Mouse (Mus musculus) midbrain, postnatal 0 days (tissue): ENCODE data around the gene P2rx5. TPM values are rescaled to one million over a fixed set of nuclear protein-coding genes. Genes with fewer than 3 reads are reported as not detected.

ENCODE experiments used
- ATAC-seq: fragments of 200-750 bp; cut with Nextera tagmentation; 2 replicates; pipeline ENCODE4 v1.8.0; 2017; ENCODE audit warnings: moderate number of reproducible peaks, mild to moderate bottlenecking, moderate TSS enrichment, moderate library complexity; ENCODE audit not compliant: low FRiP score
- DNase-seq: peaks from one replicate; pipeline ENCODE4 v3.0.0-alpha.2; 2015; ENCODE audit warnings: low spot score
- H3K27ac ChIP-seq: fragments of 300-500 bp; sonication (generic); 2 replicates; pipeline ENCODE4 v1.5.1; 2014; ENCODE audit warnings: low read depth, mild to moderate bottlenecking, low read length, mixed read lengths
- H3K27me3 ChIP-seq: fragments of 300-500 bp; sonication (generic); 2 replicates; pipeline ENCODE4 v1.6.1; 2014; ENCODE audit warnings: low read length, control low read depth, mixed read lengths; ENCODE audit not compliant: insufficient read depth
- H3K36me3 ChIP-seq: fragments of 300-500 bp; sonication (generic); 2 replicates; pipeline ENCODE4 v1.6.1; 2014; ENCODE audit warnings: low read length, control low read depth, mixed read lengths; ENCODE audit not compliant: insufficient read depth
- H3K4me1 ChIP-seq: fragments of 300-500 bp; sonication (generic); 2 replicates; pipeline ENCODE4 v1.6.1; 2014; ENCODE audit warnings: mild to moderate bottlenecking, control low read depth, antibody characterized with exemption, low read length, mixed read lengths; ENCODE audit not compliant: insufficient read depth
- H3K4me2 ChIP-seq: fragments of 300-500 bp; sonication (generic); 2 replicates; pipeline ENCODE4 v1.6.1; 2014; ENCODE audit warnings: low read depth, mild to moderate bottlenecking, low read length, mixed read lengths; ENCODE audit not compliant: poor library complexity, severe bottlenecking
- H3K4me3 ChIP-seq: fragments of 300-500 bp; sonication (generic); 2 replicates; pipeline ENCODE4 v1.5.1; 2014; ENCODE audit warnings: low read depth, mild to moderate bottlenecking, low read length, moderate library complexity
- H3K9ac ChIP-seq: fragments of 300-500 bp; sonication (generic); replicated peaks from 2 replicates; pipeline ENCODE4 v1.6.1; 2014; ENCODE audit warnings: mild to moderate bottlenecking, low read length, moderate library complexity, mixed read lengths; ENCODE audit not compliant: poor library complexity, severe bottlenecking
- H3K9me3 ChIP-seq: fragments of 300-500 bp; sonication (generic); 2 replicates; pipeline ENCODE4 v1.6.1; 2016; ENCODE audit warnings: low read length, control low read depth
- CTCF ChIP-seq: IDR thresholded peaks from 2 replicates; pipeline ENCODE4 v1.5.1; 2016; ENCODE audit warnings: antibody characterized with exemption, mild to moderate bottlenecking
- WGBS: fragments of 180-500 bp; shearing (Covaris S2); extraction: QIAGEN DNeasy Blood & Tissue Kit; methylation state at CpG from one replicate; pipeline ENCODE4 v1.1.7; 2014; 5-methylcytosine and 5-hydroxymethylcytosine counted together
- polyA plus RNA-seq: library from polyadenylated mRNA; unstranded; fragments of >200 nt; fragmentation: Nextera tagmentation; extraction: Ambion mirVana; gene quantifications from 2 replicates; pipeline ENCODE4 v1.2.1, GENCODE M21; 2015
- total RNA-seq: library from RNA; depleted of rRNA; stranded (reverse); fragments of >200 nt; gene quantifications from 2 replicates; pipeline ENCODE4 v1.2.3, GENCODE M21; 2014

P2rx5 gene
- total and polyA plus RNA-seq, 2 experiments from 2014 or later, result 0.28 TPM; not detected in 1

DNA sequence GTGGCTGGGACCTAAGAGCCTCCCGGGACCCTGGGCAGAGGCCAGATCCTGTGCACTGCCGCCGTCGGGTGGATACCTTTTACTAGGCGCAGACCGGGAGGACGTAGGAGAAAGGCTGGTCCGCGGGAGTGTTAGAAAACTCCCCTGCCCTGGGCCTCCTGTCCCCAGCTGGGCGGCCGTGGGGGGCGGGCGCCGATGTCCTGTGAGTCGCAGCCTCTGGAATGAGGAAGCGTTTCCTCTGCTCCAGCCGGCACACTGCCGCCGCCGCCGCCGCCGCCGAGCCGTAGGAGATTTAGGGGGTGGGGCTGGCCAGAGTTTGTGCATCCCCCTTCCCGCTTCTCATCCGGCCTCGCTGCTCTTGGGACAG lies 17.3 kb downstream of the P2rx5 start:
- Histone ChIP-seq H3K36me3 (0 out of 2 replicates have a peak, but pooled peaks cover 7% of the 10 kb centered on the region), H3K4me1 (no peaks in the 10 kb centered on the region), H3K9me3 (no peaks in the 10 kb centered on the region), H3K4me3 (peak overlapping the region; percentile 93), H3K4me2 (peak overlapping the region; percentile 61), H3K27ac (peak overlapping the region; percentile 83), H3K9ac (peak overlapping the region; percentile 86), H3K27me3 (no peaks in the 10 kb centered on the region)
- TF ChIP-seq CTCF, result no peak
- ATAC-seq, result peak; percentile 38; the same call in 1 of the 2 replicates
- under 1% methylated on average over 26 of the region's 28 CpGs for WGBS
- peak; percentile 56 for DNase-seq

- WGBS, result 5% methylated on average over 2 of the region's 2 CpGs
- peak overlapping the region; percentile 61 for H3K4me2 ChIP-seq
- peak overlapping the region; percentile 93 for H3K4me3 ChIP-seq
- H3K9ac ChIP-seq, result peak overlapping the region; percentile 86
- H3K4me1 ChIP-seq, result no peaks in the 10 kb centered on the region
- H3K36me3 ChIP-seq, result 0 out of 2 replicates have a peak, but pooled peaks cover 9% of the 10 kb centered on the region
- ATAC-seq (no peak), DNase-seq (no peak)
- no peaks in the 10 kb centered on the region for H3K9me3 ChIP-seq
- peak; percentile 42 for TF ChIP-seq CTCF
- H3K27me3 ChIP-seq, result no peaks in the 10 kb centered on the region
- peak overlapping the region; percentile 83; the same call in 1 of the 2 replicates for H3K27ac ChIP-seq
These were observed 17.7 kb downstream of the P2rx5 start for GRCm38 (mm10) chr11:73177895-73178294.

- Histone ChIP-seq H3K4me2 (no peak overlapping the region), H3K9ac (no peak overlapping the region), H3K9me3 (no peaks in the 10 kb centered on the region), H3K27ac (no peak overlapping the region), H3K36me3 (peaks cover 60% of the 10 kb centered on the region), H3K4me1 (no peaks in the 10 kb centered on the region), H3K27me3 (no peaks in the 10 kb centered on the region), H3K4me3 (no peak overlapping the region)
- WGBS, result 92% methylated on average over 10 of the region's 10 CpGs
- TF ChIP-seq CTCF, result no peak
- DNase-seq (no peak), ATAC-seq (no peak)
These were observed 25.8 kb downstream of the P2rx5 start for GRCm38 (mm10) chr11:73185872-73186615.

- Histone ChIP-seq H3K4me3 (no peak overlapping the region), H3K27ac (no peak overlapping the region), H3K9ac (no peak overlapping the region), H3K36me3 (peaks cover 68% of the 10 kb centered on the region), H3K27me3 (no peaks in the 10 kb centered on the region), H3K4me2 (no peak overlapping the region), H3K9me3 (no peaks in the 10 kb centered on the region), H3K4me1 (no peaks in the 10 kb centered on the region)
- DNase-seq (no peak), ATAC-seq (no peak)
- 85% methylated on average over 6 of the region's 6 CpGs for WGBS
- no peak for TF ChIP-seq CTCF
These were observed 27.0 kb downstream of the P2rx5 start for GRCm38 (mm10) chr11:73187231-73187630.

DNA sequence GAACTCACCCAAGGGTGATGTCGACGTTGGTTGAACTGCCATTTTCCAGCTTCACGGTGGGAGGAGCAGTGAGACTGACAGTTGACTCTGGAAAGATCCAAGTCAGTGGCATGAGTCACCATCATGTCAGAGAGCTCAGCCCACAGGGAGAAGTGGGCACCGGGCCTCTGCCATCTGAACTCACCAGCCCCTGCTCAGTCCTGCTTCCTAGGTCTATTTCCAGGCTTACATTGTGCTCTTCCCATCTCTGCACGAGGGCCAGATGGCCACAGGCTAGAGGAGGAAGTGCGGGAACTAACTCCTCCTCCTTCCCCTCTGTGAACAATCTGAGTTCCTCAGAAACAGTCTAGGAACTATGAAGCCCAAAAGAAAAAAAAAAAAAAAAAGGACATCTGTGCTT lies 32.8 kb downstream of the P2rx5 start:
- H3K36me3 ChIP-seq, result peaks cover 41% of the 10 kb centered on the region
- no peaks in the 10 kb centered on the region for H3K27me3 ChIP-seq
- ATAC-seq (no peak), DNase-seq (no peak)
- peaks cover 10% of the 10 kb centered on the region; the same call in 1 of the 2 replicates for H3K4me1 ChIP-seq
- H3K9ac ChIP-seq, result no peak overlapping the region
- H3K27ac ChIP-seq, result no peak overlapping the region
- TF ChIP-seq CTCF, result no peak
- no peak overlapping the region for H3K4me3 ChIP-seq
- WGBS, result 81% methylated on average over 6 of the region's 6 CpGs
- no peaks in the 10 kb centered on the region for H3K9me3 ChIP-seq
- H3K4me2 ChIP-seq, result no peak overlapping the region

GRCm38 (mm10) chr11:73194444-73194843 lies 34.2 kb downstream of the P2rx5 start:
- no peak overlapping the region for H3K4me2 ChIP-seq
- no peak for ATAC-seq
- peaks cover 31% of the 10 kb centered on the region for H3K36me3 ChIP-seq
- no peak overlapping the region for H3K4me3 ChIP-seq
- no peaks in the 10 kb centered on the region for H3K9me3 ChIP-seq
- H3K27me3 ChIP-seq, result no peaks in the 10 kb centered on the region
- H3K4me1 ChIP-seq, result peaks cover 11% of the 10 kb centered on the region; the same call in 1 of the 2 replicates
- TF ChIP-seq CTCF, result no peak
- WGBS, result 78% methylated on average over 2 of the region's 2 CpGs
- H3K9ac ChIP-seq, result no peak overlapping the region
- no peak for DNase-seq
- H3K27ac ChIP-seq, result no peak overlapping the region
